Mouse (Mus musculus) hindbrain, embryonic 15.5 days (tissue): ENCODE measurements around the gene Fars2. TPM values are rescaled to one million over a fixed set of nuclear protein-coding genes. Genes with fewer than 3 reads are reported as not detected.

Experiments
- ATAC-seq: fragments of 200-750 bp; cut with Nextera tagmentation; 2 replicates; pipeline ENCODE4 v1.8.0; 2017; ENCODE audit warnings: low read depth, moderate number of reproducible peaks, moderate TSS enrichment; ENCODE audit not compliant: low FRiP score
- H3K27ac ChIP-seq: fragments of 300-500 bp; sonication (generic); replicated peaks from 2 replicates; pipeline ENCODE4 v1.5.1; 2015; ENCODE audit warnings: mild to moderate bottlenecking, inconsistent platforms
- H3K27me3 ChIP-seq: fragments of 300-500 bp; sonication (generic); 2 replicates; pipeline ENCODE4 v1.6.1; 2015; ENCODE audit warnings: control low read depth, inconsistent platforms
- H3K36me3 ChIP-seq: fragments of 300-500 bp; sonication (generic); 2 replicates; pipeline ENCODE4 v1.6.1; 2015; ENCODE audit warnings: control low read depth, inconsistent platforms
- H3K4me1 ChIP-seq: fragments of 300-500 bp; sonication (generic); replicated peaks from 2 replicates; pipeline ENCODE4 v1.6.1; 2015; ENCODE audit warnings: control low read depth, inconsistent platforms
- H3K4me2 ChIP-seq: fragments of 300-500 bp; sonication (generic); 2 replicates; pipeline ENCODE4 v1.6.1; 2015; ENCODE audit warnings: moderate library complexity, mild to moderate bottlenecking, inconsistent platforms
- H3K4me3 ChIP-seq: fragments of 300-500 bp; sonication (generic); 2 replicates; pipeline ENCODE4 v1.5.1; 2015; ENCODE audit warnings: mild to moderate bottlenecking, inconsistent platforms
- H3K9ac ChIP-seq: fragments of 300-500 bp; sonication (generic); 2 replicates; pipeline ENCODE4 v1.6.1; 2015; ENCODE audit warnings: inconsistent platforms
- H3K9me3 ChIP-seq: fragments of 300-500 bp; sonication (generic); 2 replicates; pipeline ENCODE4 v1.6.1; 2016; ENCODE audit warnings: control low read depth, inconsistent platforms
- WGBS: fragments of 180-500 bp; shearing (Covaris S2); methylation state at CpG from one replicate; pipeline ENCODE4 v1.1.7; 2015; 5-methylcytosine and 5-hydroxymethylcytosine counted together
- polyA plus RNA-seq: library from polyadenylated mRNA; unstranded; fragments of >200 nt; fragmentation: Nextera tagmentation; extraction: Ambion mirVana; gene quantifications from 2 replicates; pipeline ENCODE4 v1.2.1, GENCODE M21; 2015

The Fars2 gene
- polyA plus RNA-seq, 1 experiment from 2014 or later: 25.6 TPM

DNA sequence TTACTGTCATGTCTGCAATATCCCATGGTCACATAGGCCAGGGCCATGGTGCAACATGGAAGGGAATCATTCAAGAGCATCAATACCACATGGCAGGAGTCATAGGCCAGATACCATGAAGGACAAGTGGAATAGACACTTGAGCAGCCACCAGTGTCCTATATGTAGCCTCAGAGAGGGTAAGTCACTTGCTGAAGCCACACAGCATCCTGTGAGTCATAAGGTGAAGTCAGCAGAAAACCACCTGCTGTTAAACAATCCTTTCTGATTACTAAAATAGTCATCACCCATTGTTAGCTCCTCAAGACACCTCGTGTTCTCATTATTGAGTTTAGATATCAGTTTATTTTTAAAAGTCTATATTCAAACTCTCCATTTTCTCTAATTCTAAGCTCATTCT is 395.9 kb downstream of the Fars2 start:
- WGBS: 82% methylated on average over 1 of the region's 1 CpGs
- Histone ChIP-seq H3K9me3 (no peaks in the 10 kb centered on the region), H3K4me2 (no peak overlapping the region), H3K27ac (no peak overlapping the region), H3K27me3 (no peaks in the 10 kb centered on the region), H3K9ac (no peak overlapping the region), H3K36me3 (no peaks in the 10 kb centered on the region), H3K4me3 (no peak overlapping the region), H3K4me1 (peaks cover 8% of the 10 kb centered on the region; the same call in 1 of the 2 replicates)
- no peak for ATAC-seq

DNA sequence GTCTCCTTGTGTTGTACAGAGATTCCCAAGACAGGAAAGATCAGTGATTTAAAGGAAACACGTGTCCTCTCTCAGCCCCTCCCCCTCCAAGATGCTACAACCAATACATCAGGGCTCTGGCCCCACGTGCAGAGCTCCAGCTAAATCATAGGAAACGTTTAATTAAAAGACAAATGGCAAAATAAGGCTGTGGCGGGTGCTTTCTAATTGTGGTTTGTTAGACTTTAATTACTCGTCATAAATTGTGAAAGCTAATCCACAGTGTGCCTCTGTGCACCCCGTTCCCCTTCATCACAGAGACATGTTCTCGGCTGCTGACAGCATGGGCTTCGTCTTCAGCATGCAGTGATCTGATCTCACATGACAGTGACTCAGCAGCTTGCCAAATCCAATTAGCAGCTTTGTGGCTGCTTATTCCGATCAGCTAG is 400.9 kb downstream of the Fars2 start:
- WGBS: 28% methylated on average over 9 of the region's 9 CpGs
- peak overlapping the region; percentile 29 for H3K4me2 ChIP-seq

DNA sequence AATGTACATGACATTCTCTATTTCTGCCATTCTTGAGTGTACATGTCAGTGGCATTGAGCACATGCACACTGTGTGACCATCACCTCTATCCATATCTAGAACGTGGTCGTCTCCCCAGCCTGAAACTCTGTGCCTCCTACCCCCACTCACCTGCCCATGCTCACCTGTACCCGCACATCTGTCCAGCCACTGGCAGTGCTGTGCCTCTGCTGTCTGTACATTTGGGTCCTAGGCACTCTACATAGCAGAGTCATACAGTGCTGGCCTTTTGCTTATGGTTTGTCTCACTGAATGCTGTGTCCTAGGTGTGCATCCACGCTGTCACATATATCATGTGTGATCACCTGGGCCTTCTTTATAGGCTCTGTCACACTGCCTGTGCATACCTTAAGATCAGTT is 410.5 kb downstream of the Fars2 start:
- no peak overlapping the region for H3K27ac ChIP-seq
- H3K4me3 ChIP-seq: no peak overlapping the region
- no peaks in the 10 kb centered on the region for H3K9me3 ChIP-seq
- no peaks in the 10 kb centered on the region for H3K36me3 ChIP-seq
- H3K27me3 ChIP-seq: no peaks in the 10 kb centered on the region
- 0 out of 2 replicates have a peak, but pooled peaks cover 5% of the 10 kb centered on the region for H3K4me1 ChIP-seq
- ATAC-seq: no peak
- H3K4me2 ChIP-seq: no peak overlapping the region
- H3K9ac ChIP-seq: no peak overlapping the region
- 94% methylated on average over 4 of the region's 4 CpGs for WGBS

More for the DNA sequence above, 400.9 kb downstream of the Fars2 start:
- ATAC-seq: peak; percentile 90
- Histone ChIP-seq H3K4me1 (peaks cover 11% of the 10 kb centered on the region; the same call in 1 of the 2 replicates), H3K27me3 (no peaks in the 10 kb centered on the region), H3K36me3 (no peaks in the 10 kb centered on the region), H3K4me3 (no peak overlapping the region), H3K9me3 (no peaks in the 10 kb centered on the region), H3K9ac (no peak overlapping the region), H3K27ac (peak overlapping the region; percentile 30; the same call in 1 of the 2 replicates)

DNA sequence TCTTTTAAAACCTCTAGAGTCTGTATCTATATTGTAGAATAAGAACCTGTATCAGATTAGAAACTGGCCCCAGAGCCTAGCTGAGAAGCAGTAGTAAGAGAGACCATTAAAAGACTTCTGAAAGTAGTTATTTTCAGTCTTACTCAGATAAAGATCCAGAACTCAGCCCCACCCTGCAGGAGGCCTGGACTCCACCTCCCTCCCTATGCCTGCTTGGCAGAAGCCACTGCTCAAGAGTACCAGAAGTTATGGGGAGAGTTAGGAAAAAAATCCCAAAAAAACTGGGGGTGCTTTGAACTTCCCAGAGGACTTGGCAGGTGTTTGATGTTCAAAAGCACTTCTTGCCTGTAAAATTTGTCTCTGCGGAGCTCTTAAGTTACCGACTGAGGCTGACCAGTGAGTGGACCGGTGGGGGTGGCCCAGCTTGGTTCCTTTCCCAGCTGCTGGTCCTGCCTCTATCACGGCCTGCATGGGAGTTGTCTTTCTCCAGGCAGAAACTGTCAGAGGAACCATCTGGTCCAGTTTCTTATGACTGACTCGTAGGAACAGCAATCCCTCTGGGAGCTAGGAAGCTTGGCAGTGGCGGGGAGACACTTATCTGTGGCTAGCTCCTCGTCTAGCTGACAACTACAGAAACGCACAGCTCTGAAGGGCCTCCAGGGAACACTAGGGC is 411.1 kb downstream of the Fars2 start:
- no peaks in the 10 kb centered on the region for H3K9me3 ChIP-seq
- no peak overlapping the region for H3K9ac ChIP-seq
- no peaks in the 10 kb centered on the region for H3K36me3 ChIP-seq
- H3K4me3 ChIP-seq: no peak overlapping the region
- H3K4me2 ChIP-seq: no peak overlapping the region
- H3K27ac ChIP-seq: no peak overlapping the region
- 0 out of 2 replicates have a peak, but pooled peaks cover 5% of the 10 kb centered on the region for H3K4me1 ChIP-seq
- 48% methylated on average over 8 of the region's 8 CpGs for WGBS
- ATAC-seq: no peak
- H3K27me3 ChIP-seq: no peaks in the 10 kb centered on the region

DNA sequence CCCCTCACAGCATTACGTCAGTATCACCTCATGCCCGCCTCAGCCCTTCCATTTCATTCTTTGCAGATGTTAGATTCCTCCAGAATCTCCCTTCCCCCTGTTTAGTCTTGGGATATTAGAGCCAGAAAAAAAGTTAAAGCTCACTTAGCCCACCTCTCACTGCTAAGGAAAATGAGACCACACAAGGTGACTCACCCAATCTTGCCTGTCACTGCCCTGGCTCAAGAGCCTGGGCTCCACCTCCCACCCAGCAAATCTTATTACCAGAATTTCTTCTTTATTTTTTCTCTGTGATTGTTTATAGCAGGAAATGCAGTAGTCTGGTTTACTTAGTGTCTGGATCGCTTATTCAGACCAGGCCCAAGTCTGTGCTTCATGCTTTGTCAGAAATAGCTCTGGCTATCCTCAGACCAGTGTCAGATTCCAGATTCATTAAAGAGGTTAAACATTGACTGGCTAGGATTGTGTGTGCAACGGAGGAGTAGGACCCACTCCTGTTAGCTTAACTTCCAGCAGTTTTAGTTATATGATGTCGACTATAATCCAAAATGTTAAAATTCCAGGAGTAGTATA is 412.3 kb downstream of the Fars2 start:
- Histone ChIP-seq H3K27me3 (no peaks in the 10 kb centered on the region), H3K4me3 (no peak overlapping the region), H3K27ac (no peak overlapping the region), H3K36me3 (no peaks in the 10 kb centered on the region), H3K9ac (no peak overlapping the region), H3K9me3 (no peaks in the 10 kb centered on the region), H3K4me2 (no peak overlapping the region), H3K4me1 (0 out of 2 replicates have a peak, but pooled peaks cover 5% of the 10 kb centered on the region)
- 87% methylated on average over 5 of the region's 5 CpGs for WGBS
- ATAC-seq: no peak

DNA sequence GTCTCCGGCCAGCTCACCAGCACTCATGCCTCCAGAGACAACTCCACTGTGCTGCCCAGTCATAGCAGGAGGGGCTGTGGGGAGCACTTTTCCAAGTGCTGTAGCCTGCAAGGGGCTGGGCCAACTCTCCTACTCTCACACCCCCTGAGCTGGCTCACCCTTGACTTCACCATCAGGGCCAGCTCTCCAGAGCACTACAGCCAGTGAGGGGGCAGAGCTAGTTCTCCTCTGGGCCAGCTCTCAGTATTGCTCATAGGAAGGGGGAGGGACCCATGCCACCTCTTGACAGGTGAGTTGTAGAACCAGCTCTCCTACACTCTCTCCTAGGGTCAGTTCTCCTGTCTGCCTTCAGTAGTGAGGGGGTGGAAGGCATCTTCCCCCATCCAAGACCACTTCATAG is 413.6 kb downstream of the Fars2 start:
- Histone ChIP-seq H3K27me3 (no peaks in the 10 kb centered on the region), H3K4me3 (no peak overlapping the region), H3K4me2 (no peak overlapping the region), H3K4me1 (0 out of 2 replicates have a peak, but pooled peaks cover 5% of the 10 kb centered on the region), H3K9me3 (no peaks in the 10 kb centered on the region), H3K36me3 (no peaks in the 10 kb centered on the region), H3K27ac (no peak overlapping the region), H3K9ac (no peak overlapping the region)
- 86% methylated on average over 1 of the region's 1 CpGs for WGBS
- ATAC-seq: no peak

DNA sequence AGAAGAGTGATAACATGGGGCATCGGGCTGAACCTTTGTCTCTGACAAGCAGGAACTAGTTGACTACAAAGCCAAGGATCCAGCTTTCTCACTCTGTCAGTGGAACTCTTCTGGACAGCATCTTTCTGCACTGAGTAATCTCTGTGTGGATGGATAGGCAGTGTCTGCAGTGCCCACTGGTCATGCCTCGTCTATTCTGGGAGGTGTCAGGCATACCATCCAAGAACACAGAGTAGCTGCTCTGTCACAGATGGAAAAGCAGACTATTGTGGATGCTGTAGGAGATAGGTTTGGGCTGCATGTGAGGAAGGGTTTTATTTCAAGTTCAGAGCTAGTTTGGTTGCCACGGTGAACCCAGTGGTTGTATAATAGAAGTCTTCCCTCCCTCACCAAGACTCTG is 414.7 kb downstream of the Fars2 start:
- 71% methylated on average over 3 of the region's 3 CpGs for WGBS
- no peak overlapping the region for H3K4me3 ChIP-seq
- no peak overlapping the region for H3K4me2 ChIP-seq
- no peaks in the 10 kb centered on the region for H3K36me3 ChIP-seq
- no peaks in the 10 kb centered on the region for H3K27me3 ChIP-seq
- 0 out of 2 replicates have a peak, but pooled peaks cover 5% of the 10 kb centered on the region for H3K4me1 ChIP-seq
- H3K9me3 ChIP-seq: no peaks in the 10 kb centered on the region
- H3K27ac ChIP-seq: no peak overlapping the region
- ATAC-seq: no peak
- no peak overlapping the region for H3K9ac ChIP-seq

DNA sequence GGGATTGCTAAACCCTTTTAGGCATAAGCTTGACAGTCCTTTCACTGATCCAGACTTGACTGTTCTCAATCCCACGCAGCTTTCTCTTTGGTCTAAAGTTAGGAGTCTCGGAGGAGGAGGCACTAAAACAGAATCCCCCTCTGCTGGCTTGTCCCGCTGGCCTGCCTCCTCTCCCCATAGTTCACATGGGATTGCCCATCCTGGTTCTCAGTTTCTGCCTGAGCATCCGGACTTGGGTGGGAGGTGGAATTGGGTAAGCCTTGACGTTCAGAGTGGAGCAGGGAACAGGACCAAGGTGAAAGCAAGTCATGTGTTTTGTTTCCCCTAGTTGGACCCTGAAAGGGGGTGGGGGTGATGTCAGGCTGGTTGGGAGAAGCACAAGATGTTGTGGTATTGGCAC is 415.9 kb downstream of the Fars2 start:
- 92% methylated on average over 5 of the region's 5 CpGs for WGBS
- no peaks in the 10 kb centered on the region for H3K27me3 ChIP-seq
- H3K27ac ChIP-seq: no peak overlapping the region
- no peak for ATAC-seq
- H3K4me3 ChIP-seq: no peak overlapping the region
- H3K4me1 ChIP-seq: peaks cover 4% of the 10 kb centered on the region; the same call in 1 of the 2 replicates
- no peaks in the 10 kb centered on the region for H3K36me3 ChIP-seq
- H3K9ac ChIP-seq: no peak overlapping the region
- H3K4me2 ChIP-seq: no peak overlapping the region
- H3K9me3 ChIP-seq: no peaks in the 10 kb centered on the region

DNA sequence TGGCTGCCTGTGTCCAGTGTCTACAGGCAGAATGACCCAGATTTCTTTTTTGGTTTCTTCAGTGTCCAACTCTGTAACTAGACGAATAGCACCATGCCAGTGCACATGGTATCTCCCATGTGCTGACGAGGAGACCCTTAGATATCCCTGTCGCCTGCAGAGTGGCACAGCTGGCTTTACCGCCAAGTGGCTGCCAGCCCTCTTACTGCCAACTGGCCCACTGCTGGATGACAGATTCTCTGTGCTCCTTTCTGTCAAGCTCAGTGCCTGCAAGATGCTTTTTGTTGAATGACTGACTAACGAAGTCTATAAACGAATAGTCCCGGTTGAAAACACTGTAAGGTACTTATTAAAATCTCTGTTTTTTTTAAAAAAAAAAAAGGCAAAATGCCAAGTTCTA is 416.3 kb downstream of the Fars2 start:
- WGBS: 48% methylated on average over 7 of the region's 7 CpGs
- no peak overlapping the region for H3K4me3 ChIP-seq
- H3K9me3 ChIP-seq: no peaks in the 10 kb centered on the region
- no peak overlapping the region for H3K9ac ChIP-seq
- H3K27me3 ChIP-seq: no peaks in the 10 kb centered on the region
- peaks cover 6% of the 10 kb centered on the region; the same call in 1 of the 2 replicates for H3K4me1 ChIP-seq
- no peak for ATAC-seq
- no peak overlapping the region for H3K27ac ChIP-seq
- no peak overlapping the region for H3K4me2 ChIP-seq
- no peaks in the 10 kb centered on the region for H3K36me3 ChIP-seq

DNA sequence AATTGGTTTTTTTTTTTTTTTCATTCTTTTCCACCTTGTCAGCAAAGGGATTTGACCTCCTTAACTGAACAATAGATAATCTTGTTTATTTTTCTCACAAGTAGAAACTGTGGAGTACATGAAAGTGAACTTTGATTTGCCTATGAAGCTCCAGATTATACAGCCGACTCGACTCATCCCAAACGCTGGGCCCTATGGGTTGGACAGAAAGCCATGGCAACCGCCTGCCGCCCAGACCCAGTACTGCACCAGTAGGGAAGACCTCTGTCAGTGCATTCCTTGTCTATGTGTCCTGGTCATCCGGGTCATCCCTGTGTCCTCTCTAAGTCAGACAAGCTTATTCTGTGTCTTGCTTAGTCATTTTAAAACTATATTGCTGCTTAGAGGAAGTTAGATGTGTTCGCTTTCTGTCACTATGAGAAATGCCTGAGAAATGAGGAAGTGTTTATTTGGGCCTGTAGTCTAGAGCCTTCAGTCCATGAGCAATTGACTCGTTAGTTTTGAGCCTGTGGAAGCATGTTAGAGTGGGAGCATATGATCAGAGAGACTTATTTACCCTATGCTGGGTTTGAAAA is 416.8 kb downstream of the Fars2 start:
- Histone ChIP-seq H3K27ac (no peak overlapping the region), H3K9me3 (no peaks in the 10 kb centered on the region), H3K4me3 (no peak overlapping the region), H3K27me3 (no peaks in the 10 kb centered on the region), H3K4me2 (no peak overlapping the region), H3K36me3 (no peaks in the 10 kb centered on the region), H3K4me1 (peaks cover 7% of the 10 kb centered on the region; the same call in 1 of the 2 replicates), H3K9ac (no peak overlapping the region)
- WGBS: 86% methylated on average over 8 of the region's 8 CpGs
- no peak for ATAC-seq

DNA sequence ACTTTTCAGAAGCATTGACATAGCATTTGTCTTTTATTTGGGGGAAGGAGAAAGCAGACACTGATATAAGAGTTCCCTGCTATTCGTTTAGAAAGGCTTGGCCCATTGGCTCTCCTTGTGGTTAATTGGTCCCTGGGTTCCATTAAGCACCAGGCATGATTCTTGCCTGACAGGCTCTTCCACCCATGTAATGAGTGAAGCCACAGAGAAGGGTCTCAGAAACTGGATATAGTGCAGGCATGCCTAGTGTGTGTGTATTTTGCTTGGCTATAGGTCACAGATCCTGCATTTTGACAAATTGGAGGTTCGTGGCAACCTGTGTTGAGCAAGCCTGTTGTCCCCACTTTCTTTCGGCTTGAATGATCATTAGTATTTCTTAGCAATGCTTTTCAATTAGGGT is 420.4 kb downstream of the Fars2 start:
- Histone ChIP-seq H3K36me3 (no peaks in the 10 kb centered on the region), H3K27ac (no peak overlapping the region), H3K4me1 (peaks cover 7% of the 10 kb centered on the region; the same call in 1 of the 2 replicates), H3K4me3 (no peak overlapping the region), H3K9me3 (no peaks in the 10 kb centered on the region), H3K9ac (no peak overlapping the region), H3K27me3 (no peaks in the 10 kb centered on the region), H3K4me2 (no peak overlapping the region)
- no peak for ATAC-seq
- WGBS: 63% methylated on average over 3 of the region's 3 CpGs

DNA sequence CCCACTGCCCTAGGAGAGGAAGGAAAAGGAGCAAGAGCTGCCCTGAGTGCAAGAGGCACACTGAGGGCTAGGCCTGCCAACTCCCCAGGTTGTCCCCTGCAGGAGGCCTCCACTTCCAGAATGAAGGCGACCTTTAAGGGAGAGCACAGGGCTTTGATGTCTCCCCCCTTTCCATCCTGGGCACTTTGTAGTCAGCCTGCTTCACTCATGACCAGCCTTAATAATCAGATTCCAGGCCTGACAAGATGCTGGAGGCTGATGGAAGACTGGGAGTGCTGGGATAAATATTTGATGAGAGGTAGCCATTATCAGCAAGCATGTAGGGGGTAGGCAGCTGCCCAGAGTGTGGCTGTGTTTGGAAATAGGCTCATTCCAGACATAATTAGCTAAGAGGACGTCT is 421.2 kb downstream of the Fars2 start:
- Histone ChIP-seq H3K27me3 (no peaks in the 10 kb centered on the region), H3K9ac (no peak overlapping the region), H3K27ac (peak overlapping the region; percentile 47), H3K4me2 (no peak overlapping the region), H3K4me1 (peaks cover 7% of the 10 kb centered on the region; the same call in 1 of the 2 replicates), H3K36me3 (no peaks in the 10 kb centered on the region), H3K4me3 (no peak overlapping the region), H3K9me3 (no peaks in the 10 kb centered on the region)
- no peak; the same call in 1 of the 2 replicates for ATAC-seq
- 55% methylated on average over 2 of the region's 2 CpGs for WGBS
